Mouse (Mus musculus): ENCODE data around the gene Crygf. TPM values are rescaled to one million over a fixed set of nuclear protein-coding genes. Genes with fewer than 3 reads are reported as not detected.
"Not testable (repeated sequence)": the region's sequence is repeated elsewhere in the genome, so short reads cannot be mapped to it uniquely, and the experiment has no call there.

Gene Crygf
- not detected in 2 replicates for polyA plus RNA-seq (2012; rRNA removed)

DNA sequence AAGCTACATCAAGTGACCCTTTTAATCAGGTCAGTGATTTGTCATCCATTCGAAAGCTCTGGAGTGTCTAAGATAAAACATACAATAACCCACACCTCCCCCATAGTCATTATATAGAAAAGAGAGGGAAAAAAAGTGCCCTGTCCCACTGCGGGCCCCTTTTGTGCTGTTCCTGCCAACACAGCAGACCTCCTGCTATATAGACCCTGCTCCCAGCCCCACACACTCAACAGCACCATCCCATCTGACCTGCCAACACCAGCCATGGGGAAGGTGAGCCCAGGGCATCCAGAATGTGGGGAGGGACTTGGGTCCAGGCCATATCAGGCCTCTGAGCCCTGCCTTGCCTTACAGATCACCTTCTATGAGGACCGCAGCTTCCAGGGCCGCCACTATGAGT lies at the start of gene Crygf:
TSS of gene Crygf (plus strand) at position 227 of the 400 bp plus-strand sequence.
- Histone ChIP-seq H3K27ac (ENCODE audit: insufficient read depth, low read length) (no peak within 1 kb of the TSS), H3K4me3 (ENCODE audit: insufficient read depth, low read length) (no peak within 1 kb of the TSS), H3K4me1 (ENCODE audit: control insufficient read depth, insufficient read depth, low read length) (no peaks in the 10 kb centered on the region)
- no peak for TF ChIP-seq POLR2A (IDR thresholded peaks at IDR 0.05; ENCODE audit: extremely low read depth, insufficient read depth, low read length)
- no peak for TF ChIP-seq CTCF (IDR thresholded peaks at IDR 0.05; ENCODE audit: extremely low read depth, insufficient read depth, low read length)

DNA sequence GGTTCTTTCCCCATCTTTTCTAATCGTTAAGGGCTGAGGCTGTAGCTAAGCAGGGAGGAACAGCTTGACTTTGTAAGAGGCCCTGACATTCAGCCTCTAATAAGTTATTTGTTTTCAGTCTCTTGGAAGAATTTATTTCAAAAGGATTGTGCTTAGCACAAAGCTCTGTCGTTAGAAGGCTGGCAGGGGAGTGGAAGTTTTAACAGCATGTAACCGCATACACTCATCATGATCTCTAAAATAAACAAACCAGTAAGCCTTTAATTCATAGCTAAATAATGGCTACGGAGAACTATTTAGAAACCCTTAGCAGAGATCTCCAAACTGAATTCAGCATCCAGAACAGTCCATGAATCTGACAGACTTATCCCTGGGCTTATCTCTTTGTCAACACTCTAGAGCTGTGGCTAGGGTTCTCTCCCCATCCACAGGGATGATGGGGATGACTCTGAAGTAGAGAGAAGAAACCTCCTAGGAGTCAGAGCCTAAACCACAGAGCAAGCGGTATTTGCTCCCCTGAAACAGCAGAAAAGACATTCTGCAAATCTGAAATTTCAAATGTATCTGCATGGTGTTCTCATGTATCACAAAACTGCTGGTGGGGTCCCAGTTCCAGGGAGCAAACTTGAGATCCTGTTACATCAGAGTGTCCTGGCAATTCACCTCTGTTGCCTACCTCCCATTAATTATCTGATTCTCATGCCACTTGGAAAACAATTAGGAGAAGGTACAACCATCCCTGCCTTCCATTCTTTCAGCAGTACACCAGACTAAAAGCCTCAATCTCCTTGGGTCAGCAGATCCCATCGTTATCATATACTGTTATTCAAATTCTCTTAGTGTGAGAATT lies 734 bp upstream of the Crygf start:
- no peak for TF ChIP-seq CTCF (IDR thresholded peaks at IDR 0.05; ENCODE audit: extremely low read depth, insufficient read depth, low read length)
- no peak for TF ChIP-seq POLR2A (IDR thresholded peaks at IDR 0.05; ENCODE audit: extremely low read depth, insufficient read depth, low read length)
- H3K27ac ChIP-seq (ENCODE audit: insufficient read depth, low read length), result no peak overlapping the region
- H3K4me3 ChIP-seq (ENCODE audit: insufficient read depth, low read length), result no peak overlapping the region
- H3K4me1 ChIP-seq (ENCODE audit: control insufficient read depth, insufficient read depth, low read length), result no peaks in the 10 kb centered on the region

- H3K4me1 ChIP-seq (ENCODE audit: control insufficient read depth, insufficient read depth, low read length); H3K4me3 ChIP-seq (ENCODE audit: insufficient read depth, low read length); H3K27ac ChIP-seq (ENCODE audit: insufficient read depth, low read length): not testable (repeated sequence)
Observed at GRCm38 (mm10) chr1:65926696-65927095, 376 bp downstream of the Crygf start.

- no peak for TF ChIP-seq POLR2A (IDR thresholded peaks at IDR 0.05; ENCODE audit: extremely low read depth, insufficient read depth, low read length)
- no peak for TF ChIP-seq CTCF (IDR thresholded peaks at IDR 0.05; ENCODE audit: extremely low read depth, insufficient read depth, low read length)
- Histone ChIP-seq H3K4me3 (ENCODE audit: insufficient read depth, low read length) (no peak overlapping the region), H3K27ac (ENCODE audit: insufficient read depth, low read length) (no peak overlapping the region), H3K4me1 (ENCODE audit: control insufficient read depth, insufficient read depth, low read length) (no peaks in the 10 kb centered on the region)
Observed at GRCm38 (mm10) chr1:65930055-65930454, 3.7 kb downstream of the Crygf start.

GRCm38 (mm10) chr1:65932091-65932812 lies 5.9 kb downstream of the Crygf start:
- H3K27ac ChIP-seq (ENCODE audit: insufficient read depth, low read length), result no peak overlapping the region
- TF ChIP-seq CTCF (IDR thresholded peaks at IDR 0.05; ENCODE audit: extremely low read depth, insufficient read depth, low read length) (no peak), POLR2A (IDR thresholded peaks at IDR 0.05; ENCODE audit: extremely low read depth, insufficient read depth, low read length) (no peak)

More at GRCm38 (mm10) chr1:65932091-65932812, 5.9 kb downstream of the Crygf start:
- Histone ChIP-seq H3K4me3 (ENCODE audit: insufficient read depth, low read length) (no peak overlapping the region), H3K4me1 (ENCODE audit: control insufficient read depth, insufficient read depth, low read length) (no peaks in the 10 kb centered on the region)

Other genes starting within 250 kb of the Crygf start
- 477 and 479 TPM in 2 replicates for gene Map2, start 248.8 kb downstream of the Crygf start, polyA plus RNA-seq (2012; rRNA removed)

Data from cortical plate, adult 2 months (tissue).